Mouse (Mus musculus) forebrain, embryonic 14.5 days (tissue): Measurements from ENCODE around the gene Grn. TPM values are rescaled to one million over a fixed set of nuclear protein-coding genes. Genes with fewer than 3 reads are reported as not detected.

Experiments used
- ATAC-seq: fragments of 200-750 bp; cut with Nextera tagmentation; 2 replicates; pipeline ENCODE4 v1.8.0; 2017; ENCODE audit warnings: mild to moderate bottlenecking, moderate library complexity
- DNase-seq: peaks from one replicate; pipeline ENCODE4 v3.0.0-alpha.2; 2015; ENCODE audit warnings: low spot score
- H3K27ac ChIP-seq: fragments of 300-500 bp; sonication (generic); 2 replicates; pipeline ENCODE4 v1.5.1; 2014; ENCODE audit warnings: low read depth, mild to moderate bottlenecking, control low read depth, low read length, moderate library complexity
- H3K27me3 ChIP-seq: fragments of 300-500 bp; sonication (generic); replicated peaks from 2 replicates; pipeline ENCODE4 v1.6.1; 2014; ENCODE audit warnings: low read length, control low read depth, mixed read lengths; ENCODE audit not compliant: control insufficient read depth, insufficient read depth
- H3K36me3 ChIP-seq: fragments of 300-500 bp; sonication (generic); 2 replicates; pipeline ENCODE4 v1.6.1; 2014; ENCODE audit warnings: low read length, control low read depth; ENCODE audit not compliant: control insufficient read depth, insufficient read depth
- H3K4me1 ChIP-seq: fragments of 300-500 bp; sonication (generic); 2 replicates; pipeline ENCODE4 v1.6.1; 2014; ENCODE audit warnings: antibody characterized with exemption, low read length, control low read depth; ENCODE audit not compliant: control insufficient read depth, insufficient read depth
- H3K4me2 ChIP-seq: fragments of 300-500 bp; sonication (generic); 2 replicates; pipeline ENCODE4 v1.6.1; 2014; ENCODE audit warnings: mild to moderate bottlenecking, control low read depth, low read length
- H3K4me3 ChIP-seq: fragments of 300-500 bp; sonication (generic); 2 replicates; pipeline ENCODE4 v1.5.1; 2014; ENCODE audit warnings: low read depth, low read length, control low read depth
- H3K9ac ChIP-seq: fragments of 300-500 bp; sonication (generic); 2 replicates; pipeline ENCODE4 v1.6.1; 2014; ENCODE audit warnings: mild to moderate bottlenecking, low read length, control low read depth, moderate library complexity
- H3K9me3 ChIP-seq: fragments of 300-500 bp; sonication (generic); replicated peaks from 2 replicates; pipeline ENCODE4 v1.6.1; 2016; ENCODE audit warnings: low read length, control low read depth, mixed read lengths; ENCODE audit not compliant: control insufficient read depth
- WGBS: fragments of 180-500 bp; shearing (Covaris S2); extraction: QIAGEN DNeasy Blood & Tissue Kit; methylation state at CpG from one replicate; pipeline ENCODE4 v1.1.7; 2014; 5-methylcytosine and 5-hydroxymethylcytosine counted together
- polyA plus RNA-seq: library from polyadenylated mRNA; unstranded; fragments of >200 nt; fragmentation: Nextera tagmentation; extraction: Ambion mirVana; gene quantifications from 2 replicates; pipeline ENCODE4 v1.2.1, GENCODE M21; 2014

The Grn gene
- polyA plus RNA-seq, 1 experiment from 2014 or later = 28.6 TPM

DNA sequence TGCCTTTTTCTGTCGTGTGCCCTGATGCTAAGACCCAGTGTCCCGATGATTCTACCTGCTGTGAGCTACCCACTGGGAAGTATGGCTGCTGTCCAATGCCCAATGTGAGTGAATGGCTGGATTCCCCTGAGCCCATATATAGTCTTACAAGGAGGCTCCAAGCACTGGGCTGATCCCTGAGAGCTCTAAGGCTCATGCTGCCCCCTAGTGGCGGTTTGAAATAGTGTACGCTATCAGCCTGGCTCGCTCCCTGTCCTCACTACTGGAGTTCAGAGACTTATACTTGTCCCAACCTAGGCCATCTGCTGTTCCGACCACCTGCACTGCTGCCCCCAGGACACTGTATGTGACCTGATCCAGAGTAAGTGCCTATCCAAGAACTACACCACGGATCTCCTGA is 4.3 kb downstream of the Grn start:
- H3K9ac ChIP-seq = no peak overlapping the region
- no peak overlapping the region for H3K4me3 ChIP-seq
- H3K27me3 ChIP-seq = no peaks in the 10 kb centered on the region
- H3K4me1 ChIP-seq = peaks cover 20% of the 10 kb centered on the region
- H3K4me2 ChIP-seq = no peak overlapping the region
- H3K27ac ChIP-seq = no peak overlapping the region
- peak; percentile 95 for DNase-seq
- 5% methylated on average over 7 of the region's 7 CpGs for WGBS
- H3K36me3 ChIP-seq = peaks cover 59% of the 10 kb centered on the region
- ATAC-seq = peak; percentile 56; the same call in 1 of the 2 replicates
- H3K9me3 ChIP-seq = no peaks in the 10 kb centered on the region

DNA sequence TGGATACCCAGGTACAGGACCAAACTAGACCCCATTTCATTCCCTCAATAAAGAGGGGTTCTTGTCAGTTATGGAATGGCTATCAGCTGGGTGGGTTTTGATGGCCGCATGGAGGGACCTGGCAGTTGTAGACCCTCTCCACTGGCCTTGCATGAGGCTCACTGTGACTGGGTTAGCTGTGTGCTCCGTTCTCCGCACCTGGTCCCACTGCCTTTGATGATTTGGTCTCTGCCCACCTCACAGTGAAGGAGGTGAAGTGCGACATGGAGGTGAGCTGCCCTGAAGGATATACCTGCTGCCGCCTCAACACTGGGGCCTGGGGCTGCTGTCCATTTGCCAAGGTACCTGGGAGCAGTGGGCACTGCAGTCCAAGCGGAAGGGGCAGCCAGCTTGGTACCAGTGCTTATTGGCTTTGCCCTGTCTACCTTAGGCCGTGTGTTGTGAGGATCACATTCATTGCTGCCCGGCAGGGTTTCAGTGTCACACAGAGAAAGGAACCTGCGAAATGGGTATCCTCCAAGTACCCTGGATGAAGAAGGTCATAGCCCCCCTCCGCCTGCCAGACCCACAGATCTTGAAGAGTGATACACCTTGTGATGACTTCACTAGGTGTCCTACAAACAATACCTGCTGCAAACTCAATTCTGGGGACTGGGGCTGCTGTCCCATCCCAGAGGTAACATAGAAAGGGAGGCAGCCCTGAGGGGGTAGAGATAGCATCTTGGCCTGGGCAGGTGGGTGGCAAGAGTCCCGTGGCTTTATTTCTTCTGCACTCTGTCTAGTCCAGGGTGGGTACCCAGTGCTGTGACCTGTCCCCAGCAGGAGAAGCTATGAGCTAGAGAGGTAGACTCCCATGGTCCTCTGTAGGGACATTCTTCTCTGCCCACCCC is 4.9 kb downstream of the Grn start:
- DNase-seq = no peak
- Histone ChIP-seq H3K4me3 (no peak overlapping the region), H3K27ac (no peak overlapping the region), H3K27me3 (no peaks in the 10 kb centered on the region), H3K4me2 (no peak overlapping the region), H3K36me3 (peaks cover 66% of the 10 kb centered on the region), H3K9ac (no peak overlapping the region), H3K4me1 (peaks cover 17% of the 10 kb centered on the region), H3K9me3 (no peaks in the 10 kb centered on the region)
- ATAC-seq = no peak
- 89% methylated on average over 11 of the region's 11 CpGs for WGBS

DNA sequence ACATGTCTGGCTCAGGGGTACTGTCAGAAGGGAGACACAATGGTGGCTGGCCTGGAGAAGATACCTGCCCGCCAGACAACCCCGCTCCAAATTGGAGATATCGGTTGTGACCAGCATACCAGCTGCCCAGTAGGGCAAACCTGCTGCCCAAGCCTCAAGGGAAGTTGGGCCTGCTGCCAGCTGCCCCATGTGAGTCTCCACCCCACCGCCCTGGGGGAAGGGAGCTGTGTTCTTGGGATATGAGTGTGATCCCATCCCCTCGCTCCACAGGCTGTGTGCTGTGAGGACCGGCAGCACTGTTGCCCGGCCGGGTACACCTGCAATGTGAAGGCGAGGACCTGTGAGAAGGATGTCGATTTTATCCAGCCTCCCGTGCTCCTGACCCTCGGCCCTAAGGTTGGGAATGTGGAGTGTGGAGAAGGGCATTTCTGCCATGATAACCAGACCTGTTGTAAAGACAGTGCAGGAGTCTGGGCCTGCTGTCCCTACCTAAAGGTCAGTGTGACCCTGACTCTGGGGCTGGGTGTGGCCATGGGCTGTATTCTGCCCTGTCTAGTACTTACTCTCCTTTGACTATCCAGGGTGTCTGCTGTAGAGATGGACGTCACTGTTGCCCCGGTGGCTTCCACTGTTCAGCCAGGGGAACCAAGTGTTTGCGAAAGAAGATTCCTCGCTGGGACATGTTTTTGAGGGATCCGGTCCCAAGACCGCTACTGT is 5.8 kb downstream of the Grn start:
- WGBS = 90% methylated on average over 18 of the region's 18 CpGs
- Histone ChIP-seq H3K4me3 (no peak overlapping the region), H3K4me1 (peaks cover 17% of the 10 kb centered on the region), H3K27ac (no peak overlapping the region), H3K27me3 (no peaks in the 10 kb centered on the region), H3K9me3 (no peaks in the 10 kb centered on the region), H3K36me3 (peaks cover 74% of the 10 kb centered on the region), H3K9ac (no peak overlapping the region), H3K4me2 (no peak overlapping the region)
- ATAC-seq = no peak
- no peak for DNase-seq

DNA sequence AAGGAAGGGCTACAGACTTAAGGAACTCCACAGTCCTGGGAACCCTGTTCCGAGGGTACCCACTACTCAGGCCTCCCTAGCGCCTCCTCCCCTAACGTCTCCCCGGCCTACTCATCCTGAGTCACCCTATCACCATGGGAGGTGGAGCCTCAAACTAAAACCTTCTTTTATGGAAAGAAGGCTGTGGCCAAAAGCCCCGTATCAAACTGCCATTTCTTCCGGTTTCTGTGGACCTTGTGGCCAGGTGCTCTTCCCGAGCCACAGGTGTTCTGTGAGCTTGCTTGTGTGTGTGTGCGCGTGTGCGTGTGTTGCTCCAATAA is 6.3 kb downstream of the Grn start:
- Histone ChIP-seq H3K27me3 (no peaks in the 10 kb centered on the region), H3K4me3 (no peak overlapping the region), H3K9me3 (no peaks in the 10 kb centered on the region), H3K36me3 (peaks cover 78% of the 10 kb centered on the region), H3K4me1 (peaks cover 17% of the 10 kb centered on the region), H3K27ac (no peak overlapping the region), H3K4me2 (no peak overlapping the region), H3K9ac (no peak overlapping the region)
- ATAC-seq (no peak), DNase-seq (no peak)
- WGBS = 80% methylated on average over 10 of the region's 10 CpGs

DNA sequence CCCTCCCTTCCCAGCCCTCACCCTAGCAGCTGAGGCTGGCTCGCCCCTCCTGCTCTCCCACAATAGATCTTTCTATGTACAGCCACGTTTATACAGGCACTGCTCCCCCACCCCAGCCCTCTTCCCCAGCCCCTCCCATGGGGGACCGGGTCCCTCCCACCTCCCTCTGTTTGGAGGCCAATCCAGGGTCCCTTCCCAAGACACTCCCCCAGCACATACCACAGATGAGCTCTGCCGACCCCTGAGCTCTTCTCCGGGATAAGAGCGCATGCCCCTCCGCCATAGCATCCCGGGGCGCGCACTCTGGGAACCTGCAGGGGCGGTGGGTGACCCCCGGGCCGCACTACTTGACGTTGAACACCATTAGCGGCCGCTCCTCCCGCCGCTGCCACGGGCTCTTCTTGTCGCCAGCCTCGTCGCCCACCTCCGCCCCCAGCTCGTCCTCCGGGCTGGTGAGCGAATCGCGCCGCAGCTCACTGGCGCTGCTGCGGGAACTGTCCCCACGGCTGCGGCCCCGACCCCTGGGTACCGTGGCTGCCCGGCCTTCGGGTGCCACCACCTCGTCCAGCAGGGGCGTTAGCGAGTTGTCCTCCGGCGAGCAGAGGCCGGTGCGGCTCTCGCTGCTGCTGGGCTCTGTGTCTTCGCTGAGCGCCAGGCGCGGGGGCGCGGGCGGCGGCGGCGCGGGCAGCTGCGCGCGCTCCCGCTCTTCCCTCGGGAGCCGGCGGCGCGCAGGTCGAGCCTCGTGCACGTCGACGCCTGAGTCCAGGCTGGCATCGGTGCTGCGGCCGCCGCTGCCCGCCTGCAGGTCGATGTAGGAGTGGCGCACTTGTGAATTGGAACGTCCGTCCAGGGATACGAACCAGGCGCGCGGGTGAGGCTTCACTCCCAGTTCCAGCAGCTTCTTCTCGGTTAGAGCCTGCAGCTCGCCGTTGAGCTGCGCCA is 7.3 kb downstream of the Grn start:
- ATAC-seq (peak; percentile 30), DNase-seq (peak; percentile 65)
- peak overlapping the region; percentile 26 for H3K4me3 ChIP-seq
- H3K4me1 ChIP-seq = peaks cover 17% of the 10 kb centered on the region
- H3K9me3 ChIP-seq = no peaks in the 10 kb centered on the region
- peak overlapping the region; percentile 56 for H3K4me2 ChIP-seq
- peak overlapping the region; percentile 54 for H3K9ac ChIP-seq
- H3K27me3 ChIP-seq = no peaks in the 10 kb centered on the region
- 5% methylated on average over 87 of the region's 87 CpGs for WGBS
- peak overlapping the region; percentile 35; the same call in 1 of the 2 replicates for H3K27ac ChIP-seq
- H3K36me3 ChIP-seq = peaks cover 84% of the 10 kb centered on the region

DNA sequence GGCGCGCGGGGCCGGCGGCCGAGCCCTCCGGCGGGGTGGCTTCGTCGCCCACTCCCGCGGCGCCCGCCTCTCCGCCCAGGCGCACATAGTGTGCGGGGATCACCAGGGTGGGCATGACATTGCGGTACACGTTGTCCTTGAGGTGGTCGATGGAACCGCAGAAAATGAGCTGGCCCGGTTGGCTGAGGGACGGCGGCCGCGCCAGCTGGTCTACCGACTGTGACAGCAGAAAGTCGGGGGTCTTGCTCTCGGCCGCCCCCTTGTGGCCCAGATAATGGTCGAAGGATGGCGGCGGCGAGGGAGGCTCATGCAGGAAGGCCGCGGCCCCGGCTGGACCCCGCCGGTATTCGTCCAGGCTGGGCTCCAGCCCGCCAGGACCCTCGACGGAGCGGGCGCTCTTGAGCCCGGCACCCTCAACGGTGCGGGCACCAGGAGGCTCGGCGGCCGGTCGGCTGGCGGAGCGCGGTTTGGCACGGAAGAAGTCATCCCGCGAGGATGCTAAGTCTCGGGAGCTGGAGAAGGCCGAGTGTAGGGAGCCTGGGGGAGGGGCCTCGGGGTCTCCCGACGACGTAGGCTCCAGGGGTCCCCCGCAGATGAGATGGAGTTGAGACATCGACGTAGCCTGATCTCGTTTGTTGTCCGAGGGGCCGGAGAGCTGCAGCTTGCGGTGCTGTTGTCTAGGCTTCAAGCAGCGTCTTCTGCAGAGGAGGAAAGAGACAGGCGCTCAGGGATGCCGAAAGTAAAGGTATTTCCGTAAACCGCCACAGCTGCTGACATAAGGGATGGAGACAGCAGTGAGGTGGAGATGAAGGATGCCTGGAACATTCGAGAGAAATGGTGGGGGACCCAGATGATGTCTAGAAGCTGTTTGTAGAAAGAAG is 8.3 kb downstream of the Grn start:
- Histone ChIP-seq H3K27me3 (no peaks in the 10 kb centered on the region), H3K9me3 (no peaks in the 10 kb centered on the region), H3K4me3 (peak overlapping the region; percentile 26), H3K27ac (peak overlapping the region; percentile 52; the same call in 1 of the 2 replicates), H3K36me3 (peaks cover 90% of the 10 kb centered on the region), H3K4me2 (peak overlapping the region; percentile 56), H3K9ac (peak overlapping the region; percentile 54), H3K4me1 (peaks cover 17% of the 10 kb centered on the region)
- 12% methylated on average over 76 of the region's 77 CpGs for WGBS
- ATAC-seq = peak; percentile 35
- DNase-seq = peak; percentile 83

DNA sequence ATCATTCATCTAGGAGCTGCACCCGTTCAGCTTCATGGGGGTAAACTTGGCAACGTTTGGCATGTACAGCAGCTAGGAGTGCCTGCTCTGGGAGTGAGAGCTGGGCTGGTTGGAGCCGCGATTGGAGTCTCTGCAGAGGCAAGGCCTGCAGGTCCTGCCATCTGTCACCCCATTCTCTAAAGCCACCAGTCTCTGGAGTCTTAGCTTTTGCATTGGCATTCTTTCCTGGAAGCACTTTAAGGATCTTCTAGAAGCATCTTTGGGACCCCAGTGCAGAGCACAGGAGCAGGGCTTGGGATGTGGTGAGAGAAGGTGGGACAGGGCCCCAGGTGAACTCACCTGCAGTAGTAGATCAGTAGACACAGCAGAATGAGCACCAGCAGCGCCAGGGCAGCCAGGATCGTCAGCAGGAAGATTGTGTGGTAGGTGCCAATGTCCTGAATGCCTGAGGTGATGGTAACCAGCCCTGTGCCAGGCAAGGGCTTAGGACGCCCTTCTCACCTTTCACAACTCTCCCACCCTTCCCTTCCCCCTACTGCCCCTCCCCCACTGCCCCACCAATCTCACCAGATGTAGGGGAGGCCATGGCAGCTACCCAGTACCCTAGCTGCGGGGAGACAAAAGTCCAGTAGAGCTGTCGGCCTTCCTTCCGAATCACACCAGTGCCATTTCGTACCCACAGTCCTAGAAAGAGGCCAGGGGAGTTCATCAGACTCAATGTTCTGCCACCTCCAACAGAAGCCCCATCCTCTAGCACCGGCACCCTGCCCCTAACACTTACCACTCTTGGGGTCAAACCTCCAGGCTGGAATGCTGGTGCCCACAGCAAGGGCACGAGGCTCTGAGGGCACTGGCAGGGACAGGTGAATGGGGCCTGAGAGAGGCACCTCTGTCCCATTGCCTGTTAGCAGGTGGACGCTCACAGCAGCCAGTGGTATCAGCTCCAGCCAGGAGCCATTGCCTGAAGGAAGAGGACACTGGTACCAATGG is 9.3 kb downstream of the Grn start:
- 79% methylated on average over 14 of the region's 14 CpGs for WGBS
- no peak overlapping the region for H3K9ac ChIP-seq
- H3K27me3 ChIP-seq = no peaks in the 10 kb centered on the region
- ATAC-seq (no peak), DNase-seq (peak; percentile 28)
- no peak overlapping the region for H3K4me3 ChIP-seq
- H3K9me3 ChIP-seq = no peaks in the 10 kb centered on the region
- peaks cover 92% of the 10 kb centered on the region for H3K36me3 ChIP-seq
- no peak overlapping the region for H3K4me2 ChIP-seq
- 0 out of 2 replicates have a peak overlapping the region, but pooled peaks have one; percentile 52 for H3K27ac ChIP-seq
- peaks cover 23% of the 10 kb centered on the region for H3K4me1 ChIP-seq
